In the genomic region with DNA sequence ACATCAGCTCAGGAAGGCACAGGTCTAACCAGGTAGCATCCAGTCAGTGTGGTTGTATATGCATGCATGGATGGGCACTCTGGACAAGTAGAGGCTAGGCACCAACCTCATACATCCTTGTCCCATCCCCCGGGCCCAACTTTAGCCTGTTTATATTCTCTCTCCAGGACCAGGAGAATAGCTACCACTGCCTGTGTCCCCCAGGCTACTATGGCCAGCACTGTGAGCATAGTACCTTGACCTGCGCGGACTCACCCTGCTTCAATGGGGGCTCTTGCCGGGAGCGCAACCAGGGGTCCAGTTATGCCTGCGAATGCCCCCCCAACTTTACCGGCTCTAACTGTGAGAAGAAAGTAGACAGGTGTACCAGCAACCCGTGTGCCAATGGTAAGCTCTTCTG, we compare ENCODE assay signal across 27 mouse cellular contexts. TPM values are rescaled to one million over a fixed set of nuclear protein-coding genes. Genes with fewer than 3 reads are reported as not detected.
A peak's percentile ranks its signal among the peaks of the same experiment; 100 is the strongest.
DNase-seq lines count a peak whose midpoint lies in the region; ATAC-seq and TF ChIP-seq lines count a peak whose summit lies in the region.
"Had no signal": no experiment of that assay in that cellular context is flagged by ENCODE, and none has a peak within 500 bp of the region (broad histone marks: within the 10 kb centered on the region; RNA-seq: fewer than 3 reads in every experiment).

No protein-coding gene starts in this region.

- no peak for TF ChIP-seq EP300 in lung, postnatal 0 days (IDR thresholded peaks at IDR 0.05)

- no peak for TF ChIP-seq CTCF in kidney, postnatal 0 days (IDR thresholded peaks at IDR 0.05; ENCODE audit: low read depth)
- no peak for TF ChIP-seq CTCF in lung, postnatal 0 days (IDR thresholded peaks at IDR 0.05)

- H3K4me3 ChIP-seq in forebrain, embryonic 11.5 days (ENCODE audit: low read depth, low read length), result no peak overlapping the region
- H3K4me3 ChIP-seq in forebrain, embryonic 15.5 days, result no peak overlapping the region
- H3K4me3 ChIP-seq in heart, embryonic 15.5 days, result no peak overlapping the region; the same call in 1 of the 2 replicates
- H3K4me3 ChIP-seq in heart, embryonic 12.5 days, result no peak overlapping the region
- H3K4me3 ChIP-seq in kidney, postnatal 0 days (replicated peaks; ENCODE audit: low read depth, low read length), result no peak overlapping the region
- H3K4me3 ChIP-seq in lung, embryonic 15.5 days, result no peak overlapping the region
- no peak overlapping the region for H3K4me3 ChIP-seq in lung, postnatal 0 days (ENCODE audit: low read depth, low read length)
- H3K4me3 ChIP-seq: erythroblast, embryonic 14.5 days; forebrain, embryonic 12.5 days; limb, embryonic 10.5 days; limb, embryonic 15.5 days; stomach, embryonic 15.5 days had no signal

- 90% methylated on average over 8 of the region's 8 CpGs for WGBS in forebrain, embryonic 11.5 days
- 96% methylated on average over 8 of the region's 8 CpGs for WGBS in forebrain, embryonic 15.5 days
- 83% methylated on average over 8 of the region's 8 CpGs for WGBS in heart, embryonic 15.5 days
- WGBS in heart, embryonic 12.5 days, result 86% methylated on average over 8 of the region's 8 CpGs
- WGBS in kidney, postnatal 0 days, result 95% methylated on average over 8 of the region's 8 CpGs
- WGBS in lung, embryonic 15.5 days, result 79% methylated on average over 8 of the region's 8 CpGs
- 87% methylated on average over 8 of the region's 8 CpGs for WGBS in lung, postnatal 0 days

- H3K9ac ChIP-seq in forebrain, embryonic 11.5 days (ENCODE audit: low read length), result no peak overlapping the region
- H3K9ac ChIP-seq in forebrain, embryonic 15.5 days (replicated peaks), result no peak overlapping the region
- no peak overlapping the region for H3K9ac ChIP-seq in heart, embryonic 15.5 days
- no peak overlapping the region for H3K9ac ChIP-seq in heart, embryonic 12.5 days
- H3K9ac ChIP-seq in kidney, postnatal 0 days (ENCODE audit: low read depth, low read length), result no peak overlapping the region
- H3K9ac ChIP-seq in lung, embryonic 15.5 days, result no peak overlapping the region
- H3K9ac ChIP-seq in lung, postnatal 0 days (replicated peaks; ENCODE audit: low read depth), result no peak overlapping the region
- H3K9ac ChIP-seq: forebrain, embryonic 12.5 days; hindbrain, embryonic 14.5 days; limb, embryonic 15.5 days; stomach, embryonic 15.5 days had no signal

- H3K27me3 ChIP-seq in forebrain, embryonic 11.5 days (ENCODE audit: control insufficient read depth, insufficient read depth, low read length), result peaks cover 52% of the 10 kb centered on the region
- peaks cover 59% of the 10 kb centered on the region for H3K27me3 ChIP-seq in forebrain, embryonic 15.5 days
- H3K27me3 ChIP-seq in heart, embryonic 15.5 days, result peaks cover 61% of the 10 kb centered on the region
- H3K27me3 ChIP-seq in heart, embryonic 12.5 days (replicated peaks), result peaks cover 74% of the 10 kb centered on the region
- H3K27me3 ChIP-seq in kidney, postnatal 0 days (ENCODE audit: insufficient read depth, low read length), result peaks cover 8% of the 10 kb centered on the region
- peaks cover 47% of the 10 kb centered on the region for H3K27me3 ChIP-seq in lung, embryonic 15.5 days
- H3K27me3 ChIP-seq in lung, postnatal 0 days (replicated peaks; ENCODE audit: insufficient read depth, low read length), result no peaks in the 10 kb centered on the region

- peak; percentile 47 for DNase-seq in forebrain, embryonic 11.5 days (ENCODE audit: low spot score)
- no peak for DNase-seq in kidney, postnatal 0 days (ENCODE audit: low spot score)
- DNase-seq in kidney, adult 8-10 months, result no peak
- DNase-seq in lung, postnatal 0 days (ENCODE audit: low spot score), result no peak
- DNase-seq: adrenal gland, adult 2 months; adrenal gland, postnatal 36 days; cerebellum, adult 2 months; cerebellum, postnatal 14 days; gastrocnemius, postnatal 14 days; heart, adult 18-20 months; kidney, postnatal 14 days; layer of hippocampus, adult 9-11 months; midbrain, embryonic 14.5 days; right cerebral cortex, postnatal 25 days had no signal

- H3K27ac ChIP-seq in forebrain, embryonic 11.5 days (ENCODE audit: low read depth, low read length), result no peak overlapping the region
- H3K27ac ChIP-seq in forebrain, embryonic 15.5 days (replicated peaks), result no peak overlapping the region
- no peak overlapping the region for H3K27ac ChIP-seq in heart, embryonic 15.5 days
- no peak overlapping the region for H3K27ac ChIP-seq in heart, embryonic 12.5 days (ENCODE audit: poor library complexity, severe bottlenecking)
- no peak overlapping the region for H3K27ac ChIP-seq in kidney, postnatal 0 days
- peak overlapping the region; percentile 81; the same call in 1 of the 2 replicates for H3K27ac ChIP-seq in lung, embryonic 15.5 days
- H3K27ac ChIP-seq in lung, postnatal 0 days (ENCODE audit: low read length), result no peak overlapping the region
- H3K27ac ChIP-seq: forebrain, embryonic 12.5 days; hindbrain, embryonic 14.5 days; limb, embryonic 10.5 days; limb, embryonic 15.5 days; stomach, embryonic 15.5 days had no signal

- no peaks in the 10 kb centered on the region for H3K9me3 ChIP-seq in forebrain, embryonic 11.5 days (ENCODE audit: control insufficient read depth, low read length)
- no peaks in the 10 kb centered on the region for H3K9me3 ChIP-seq in forebrain, embryonic 15.5 days
- no peaks in the 10 kb centered on the region for H3K9me3 ChIP-seq in heart, embryonic 15.5 days (replicated peaks)
- no peaks in the 10 kb centered on the region for H3K9me3 ChIP-seq in heart, embryonic 12.5 days (replicated peaks)
- no peaks in the 10 kb centered on the region for H3K9me3 ChIP-seq in kidney, postnatal 0 days (replicated peaks; ENCODE audit: low read length)
- no peaks in the 10 kb centered on the region for H3K9me3 ChIP-seq in lung, embryonic 15.5 days
- H3K9me3 ChIP-seq in lung, postnatal 0 days (ENCODE audit: low read length), result no peaks in the 10 kb centered on the region
- H3K9me3 ChIP-seq: forebrain, embryonic 12.5 days; limb, embryonic 10.5 days; limb, embryonic 15.5 days; stomach, embryonic 15.5 days had no signal

- H3K36me3 ChIP-seq in forebrain, embryonic 11.5 days (ENCODE audit: control insufficient read depth, insufficient read depth, low read length), result no peaks in the 10 kb centered on the region
- H3K36me3 ChIP-seq in forebrain, embryonic 15.5 days, result no peaks in the 10 kb centered on the region
- H3K36me3 ChIP-seq in heart, embryonic 15.5 days, result no peaks in the 10 kb centered on the region
- 0 out of 2 replicates have a peak, but pooled peaks cover 3% of the 10 kb centered on the region for H3K36me3 ChIP-seq in heart, embryonic 12.5 days
- H3K36me3 ChIP-seq in kidney, postnatal 0 days (ENCODE audit: insufficient read depth, low read length), result no peaks in the 10 kb centered on the region
- H3K36me3 ChIP-seq in lung, embryonic 15.5 days, result no peaks in the 10 kb centered on the region
- no peaks in the 10 kb centered on the region for H3K36me3 ChIP-seq in lung, postnatal 0 days (ENCODE audit: insufficient read depth, low read length)
- H3K36me3 ChIP-seq: forebrain, embryonic 12.5 days; limb, embryonic 10.5 days; limb, embryonic 15.5 days; stomach, embryonic 15.5 days had no signal

- ATAC-seq in forebrain, embryonic 11.5 days (replicated peaks; ENCODE audit: low FRiP score), result no peak
- ATAC-seq in forebrain, embryonic 15.5 days (replicated peaks), result no peak
- ATAC-seq in heart, embryonic 15.5 days (replicated peaks; ENCODE audit: insufficient number of reproducible peaks, insufficient read depth, low FRiP score, low read depth), result no peak
- ATAC-seq in heart, embryonic 12.5 days (ENCODE audit: insufficient number of reproducible peaks, low FRiP score), result no peak
- no peak for ATAC-seq in kidney, postnatal 0 days (replicated peaks; ENCODE audit: low FRiP score, low read depth)
- no peak for ATAC-seq in lung, embryonic 15.5 days (ENCODE audit: borderline replicate concordance, extremely low read depth, low FRiP score, low TSS enrichment)
- no peak for ATAC-seq in lung, postnatal 0 days
- ATAC-seq: activated CD4-positive, CD25-positive, alpha-beta regulatory T cell, adult 4 months; intestine, postnatal 0 days had no signal

- H3K4me2 ChIP-seq in forebrain, embryonic 11.5 days (ENCODE audit: low read depth, low read length, severe bottlenecking), result no peak overlapping the region
- no peak overlapping the region for H3K4me2 ChIP-seq in forebrain, embryonic 15.5 days (replicated peaks)
- H3K4me2 ChIP-seq in heart, embryonic 15.5 days, result peak overlapping the region; percentile 21; the same call in 1 of the 2 replicates
- H3K4me2 ChIP-seq in heart, embryonic 12.5 days, result no peak overlapping the region
- H3K4me2 ChIP-seq in kidney, postnatal 0 days (ENCODE audit: low read length), result 0 out of 2 replicates have a peak overlapping the region, but pooled peaks have one; percentile 15
- H3K4me2 ChIP-seq in lung, embryonic 15.5 days, result no peak overlapping the region
- no peak overlapping the region for H3K4me2 ChIP-seq in lung, postnatal 0 days (replicated peaks; ENCODE audit: low read depth, low read length)
- H3K4me2 ChIP-seq: forebrain, embryonic 12.5 days; hindbrain, embryonic 14.5 days; limb, embryonic 15.5 days; stomach, embryonic 15.5 days had no signal

- peaks cover 14% of the 10 kb centered on the region; the same call in 1 of the 2 replicates for H3K4me1 ChIP-seq in forebrain, embryonic 11.5 days (replicated peaks; ENCODE audit: control insufficient read depth, insufficient read depth, low read length)
- H3K4me1 ChIP-seq in forebrain, embryonic 15.5 days, result peaks cover 39% of the 10 kb centered on the region
- H3K4me1 ChIP-seq in heart, embryonic 15.5 days (replicated peaks), result peaks cover 12% of the 10 kb centered on the region
- peaks cover 21% of the 10 kb centered on the region for H3K4me1 ChIP-seq in heart, embryonic 12.5 days (replicated peaks)
- peaks cover 13% of the 10 kb centered on the region; the same call in 1 of the 2 replicates for H3K4me1 ChIP-seq in kidney, postnatal 0 days (replicated peaks; ENCODE audit: insufficient read depth, low read length)
- H3K4me1 ChIP-seq in lung, embryonic 15.5 days, result peaks cover 53% of the 10 kb centered on the region
- H3K4me1 ChIP-seq in lung, postnatal 0 days (ENCODE audit: insufficient read depth, low read depth, low read length), result peaks cover 10% of the 10 kb centered on the region; the same call in 1 of the 2 replicates

RNA-seq across cellular contexts. Expression of a gene that starts 5.2 kb away (rescaled TPM):
- 2.8 and 3.7 TPM in 2 replicates for polyA plus RNA-seq in forebrain, embryonic 11.5 days (2014; fragmentation: Nextera tagmentation; extraction: Ambion mirVana)
- polyA plus RNA-seq in forebrain, embryonic 15.5 days (2015; fragmentation: Nextera tagmentation; extraction: Ambion mirVana), result 4.0 and 4.1 TPM in 2 replicates
- polyA plus RNA-seq in heart, embryonic 15.5 days (2015; fragmentation: Nextera tagmentation; extraction: Ambion mirVana), result 9.2 and 14.2 TPM in 2 replicates
- polyA plus RNA-seq in heart, embryonic 12.5 days (2016; fragmentation: Nextera tagmentation; extraction: Ambion mirVana), result 6.5 and 6.8 TPM in 2 replicates
- polyA plus RNA-seq in kidney, postnatal 0 days (2015; fragmentation: Nextera tagmentation; extraction: Ambion mirVana), result 7.9 and 8.4 TPM in 2 replicates
- polyA plus RNA-seq in lung, embryonic 15.5 days (2015; fragmentation: Nextera tagmentation; extraction: Ambion mirVana), result 13.6 and 14.7 TPM in 2 replicates
- 22.7 and 25.9 TPM in 2 replicates for polyA plus RNA-seq in lung, postnatal 0 days (2015; fragmentation: Nextera tagmentation; extraction: Ambion mirVana)
- polyA plus RNA-seq: activated CD4-positive, CD25-positive, alpha-beta regulatory T cell, adult 4 months; C2C12 had no signal

RNA-seq across cellular contexts. Expression of a gene that starts 20.2 kb away (rescaled TPM):
- 0.90 and 2.0 TPM in 2 replicates for polyA plus RNA-seq in forebrain, embryonic 11.5 days (2014; fragmentation: Nextera tagmentation; extraction: Ambion mirVana)
- polyA plus RNA-seq in forebrain, embryonic 15.5 days (2015; fragmentation: Nextera tagmentation; extraction: Ambion mirVana), result 5.5 and 5.8 TPM in 2 replicates
- 0.63 and 0.76 TPM in 2 replicates for polyA plus RNA-seq in heart, embryonic 15.5 days (2015; fragmentation: Nextera tagmentation; extraction: Ambion mirVana)
- polyA plus RNA-seq in heart, embryonic 12.5 days (2016; fragmentation: Nextera tagmentation; extraction: Ambion mirVana), result 0.12 and 0.31 TPM in 2 replicates
- 0.64 and 0.83 TPM in 2 replicates for polyA plus RNA-seq in kidney, postnatal 0 days (2015; fragmentation: Nextera tagmentation; extraction: Ambion mirVana)
- 0.59 and 1.1 TPM in 2 replicates for polyA plus RNA-seq in lung, embryonic 15.5 days (2015; fragmentation: Nextera tagmentation; extraction: Ambion mirVana)
- 1.5 and 1.8 TPM in 2 replicates for polyA plus RNA-seq in lung, postnatal 0 days (2015; fragmentation: Nextera tagmentation; extraction: Ambion mirVana)
- polyA plus RNA-seq: activated CD4-positive, CD25-positive, alpha-beta regulatory T cell, adult 4 months had no signal

RNA-seq across cellular contexts. Expression of a gene that starts 42.3 kb away (rescaled TPM):
- 18.5 and 20.5 TPM in 2 replicates for polyA plus RNA-seq in forebrain, embryonic 11.5 days (2014; fragmentation: Nextera tagmentation; extraction: Ambion mirVana)
- polyA plus RNA-seq in forebrain, embryonic 15.5 days (2015; fragmentation: Nextera tagmentation; extraction: Ambion mirVana), result 30.2 and 31.1 TPM in 2 replicates
- 10.3 and 14.7 TPM in 2 replicates for polyA plus RNA-seq in heart, embryonic 15.5 days (2015; fragmentation: Nextera tagmentation; extraction: Ambion mirVana)
- 15.2 and 15.8 TPM in 2 replicates for polyA plus RNA-seq in heart, embryonic 12.5 days (2016; fragmentation: Nextera tagmentation; extraction: Ambion mirVana)
- 13.4 and 15.0 TPM in 2 replicates for polyA plus RNA-seq in kidney, postnatal 0 days (2015; fragmentation: Nextera tagmentation; extraction: Ambion mirVana)
- polyA plus RNA-seq in lung, embryonic 15.5 days (2015; fragmentation: Nextera tagmentation; extraction: Ambion mirVana), result 18.3 and 19.1 TPM in 2 replicates
- 11.1 and 11.4 TPM in 2 replicates for polyA plus RNA-seq in lung, postnatal 0 days (2015; fragmentation: Nextera tagmentation; extraction: Ambion mirVana)

RNA-seq across cellular contexts. Expression of a gene that starts 59.7 kb away (rescaled TPM):
- polyA plus RNA-seq in forebrain, embryonic 11.5 days (2014; fragmentation: Nextera tagmentation; extraction: Ambion mirVana), result 0.83 and 0.90 TPM in 2 replicates
- 19.6 and 24.0 TPM in 2 replicates for polyA plus RNA-seq in forebrain, embryonic 15.5 days (2015; fragmentation: Nextera tagmentation; extraction: Ambion mirVana)
- 0.44 and 2.2 TPM in 2 replicates for polyA plus RNA-seq in heart, embryonic 15.5 days (2015; fragmentation: Nextera tagmentation; extraction: Ambion mirVana)
- polyA plus RNA-seq in heart, embryonic 12.5 days (2016; fragmentation: Nextera tagmentation; extraction: Ambion mirVana), result 0.10 and 0.13 TPM in 2 replicates
- polyA plus RNA-seq in kidney, postnatal 0 days (2015; fragmentation: Nextera tagmentation; extraction: Ambion mirVana), result 3.5 and 3.6 TPM in 2 replicates
- polyA plus RNA-seq in lung, embryonic 15.5 days (2015; fragmentation: Nextera tagmentation; extraction: Ambion mirVana), result 1.3 and 1.6 TPM in 2 replicates
- polyA plus RNA-seq in lung, postnatal 0 days (2015; fragmentation: Nextera tagmentation; extraction: Ambion mirVana), result 3.0 and 3.1 TPM in 2 replicates
- polyA plus RNA-seq: activated CD4-positive, CD25-positive, alpha-beta regulatory T cell, adult 4 months; erythroblast, embryonic 14.5 days had no signal

Comparison
In these comparisons a context has a peak if more than half of its experiments do, and no peak if none do; other contexts are left out.
1. H3K4me2 ChIP-seq: peak in heart, embryonic 15.5 days (single experiment) and kidney, postnatal 0 days (single experiment); none in forebrain, embryonic 11.5 days (single experiment), forebrain, embryonic 15.5 days (single experiment), heart, embryonic 12.5 days (single experiment), lung, embryonic 15.5 days (single experiment) and lung, postnatal 0 days (single experiment).